Mouse (Mus musculus): ENCODE results near the gene H3f3b.

GRCm38 (mm10) chr11:116062521-116062920, 34.8 kb upstream of the H3f3b start:
- no peak for TF ChIP-seq MAX (IDR thresholded peaks at IDR 0.05)
- no peak for TF ChIP-seq CTCF (IDR thresholded peaks at IDR 0.05; ENCODE audit: control insufficient read depth, insufficient read depth, insufficient read length)
